Mouse (Mus musculus) ES-Bruce4 (cell line): ENCODE data around the gene Cmip.

Source experiments
- CTCF ChIP-seq: IDR thresholded peaks from one replicate; pipeline ENCODE4 v1.8.1; 2011; ENCODE audit warnings: low read depth, low read length
- POLR2A ChIP-seq: IDR thresholded peaks from one replicate; pipeline ENCODE4 v1.8.1; 2011; ENCODE audit warnings: low read length; ENCODE audit not compliant: insufficient read depth

- no peak for TF ChIP-seq POLR2A
- TF ChIP-seq CTCF, result no peak
Observed at GRCm38 (mm10) chr8:117333619-117334018, 76.8 kb downstream of the Cmip start.
